Mouse (Mus musculus) hindbrain, embryonic 13.5 days (tissue): ENCODE data around the gene Dab2ip. TPM values are rescaled to one million over a fixed set of nuclear protein-coding genes. Genes with fewer than 3 reads are reported as not detected.

Experiments
- ATAC-seq: fragments of 200-750 bp; cut with Nextera tagmentation; 2 replicates; pipeline ENCODE4 v1.8.0; 2017; ENCODE audit warnings: moderate TSS enrichment; ENCODE audit not compliant: low FRiP score
- H3K27ac ChIP-seq: fragments of 300-500 bp; sonication (generic); 2 replicates; pipeline ENCODE4 v1.5.1; 2015; ENCODE audit warnings: inconsistent platforms, mild to moderate bottlenecking, moderate library complexity
- H3K27me3 ChIP-seq: fragments of 300-500 bp; sonication (generic); 2 replicates; pipeline ENCODE4 v1.6.1; 2015; ENCODE audit warnings: mild to moderate bottlenecking, inconsistent platforms
- H3K36me3 ChIP-seq: fragments of 300-500 bp; sonication (generic); 2 replicates; pipeline ENCODE4 v1.6.1; 2015; ENCODE audit warnings: mild to moderate bottlenecking, inconsistent platforms
- H3K4me1 ChIP-seq: fragments of 300-500 bp; sonication (generic); replicated peaks from 2 replicates; pipeline ENCODE4 v1.6.1; 2015; ENCODE audit warnings: inconsistent platforms
- H3K4me2 ChIP-seq: fragments of 300-500 bp; sonication (generic); 2 replicates; pipeline ENCODE4 v1.6.1; 2015; ENCODE audit warnings: inconsistent platforms, mild to moderate bottlenecking, moderate library complexity
- H3K4me3 ChIP-seq: fragments of 300-500 bp; sonication (generic); 2 replicates; pipeline ENCODE4 v1.5.1; 2015; ENCODE audit warnings: mild to moderate bottlenecking, inconsistent platforms
- H3K9ac ChIP-seq: fragments of 300-500 bp; sonication (generic); 2 replicates; pipeline ENCODE4 v1.6.1; 2015; ENCODE audit warnings: mild to moderate bottlenecking, inconsistent platforms
- H3K9me3 ChIP-seq: fragments of 300-500 bp; sonication (generic); 2 replicates; pipeline ENCODE4 v1.6.1; 2016; ENCODE audit warnings: inconsistent platforms
- WGBS: fragments of 180-500 bp; shearing (Covaris S2); methylation state at CpG from one replicate; pipeline ENCODE4 v1.1.7; 2015; 5-methylcytosine and 5-hydroxymethylcytosine counted together
- polyA plus RNA-seq: library from polyadenylated mRNA; unstranded; fragments of >200 nt; fragmentation: Nextera tagmentation; extraction: Ambion mirVana; gene quantifications from 2 replicates; pipeline ENCODE4 v1.2.1, GENCODE M21; 2015

Dab2ip gene
- polyA plus RNA-seq, 1 experiment from 2014 or later: 38.8 TPM

DNA sequence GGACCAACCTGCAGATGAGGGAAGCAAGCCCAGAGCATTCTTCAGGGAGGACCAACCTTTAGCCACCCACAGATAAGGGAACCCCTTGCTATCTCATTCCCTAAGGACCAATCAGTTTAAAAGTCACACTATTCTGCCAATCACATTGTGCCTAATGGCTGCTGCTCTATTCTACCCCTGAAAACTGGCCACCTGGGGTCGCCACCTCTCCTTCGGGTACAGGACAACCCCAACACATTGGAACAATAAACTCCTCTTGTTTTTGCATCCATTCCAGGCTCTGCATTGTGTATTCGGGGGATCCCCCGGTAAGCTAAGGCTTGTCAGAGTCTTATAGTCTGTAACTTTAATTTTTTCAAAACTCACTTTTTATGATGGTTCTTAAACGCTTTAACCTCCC, 203.4 kb downstream of the Dab2ip start:
- no peaks in the 10 kb centered on the region for H3K9me3 ChIP-seq
- no peak overlapping the region for H3K4me3 ChIP-seq
- 0 out of 2 replicates have a peak, but pooled peaks cover 4% of the 10 kb centered on the region for H3K27me3 ChIP-seq
- no peak overlapping the region for H3K9ac ChIP-seq
- no peak for ATAC-seq
- H3K27ac ChIP-seq: peak overlapping the region; percentile 52; the same call in 1 of the 2 replicates
- 81% methylated on average over 5 of the region's 5 CpGs for WGBS
- no peak overlapping the region for H3K4me2 ChIP-seq
- H3K4me1 ChIP-seq: peaks cover 14% of the 10 kb centered on the region
- no peaks in the 10 kb centered on the region for H3K36me3 ChIP-seq

DNA sequence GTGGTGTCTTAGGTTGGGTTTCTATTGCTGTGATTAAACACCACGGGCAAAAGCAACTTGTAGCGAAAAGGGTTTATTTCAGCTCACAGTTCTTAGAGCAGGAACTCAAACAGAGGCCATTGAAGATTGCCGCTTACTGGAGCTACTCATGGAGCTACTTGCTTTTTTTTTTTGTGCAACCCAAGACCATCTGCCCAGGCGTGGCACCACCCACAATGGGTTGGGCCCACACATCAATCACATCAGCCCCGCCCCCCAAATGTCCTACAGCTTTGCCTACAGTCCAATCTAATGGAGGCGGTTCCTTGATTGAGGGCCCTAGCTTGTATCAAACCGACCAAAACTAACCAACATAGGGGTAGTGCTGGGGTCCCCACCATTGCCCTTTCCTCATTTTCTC, 205.8 kb downstream of the Dab2ip start:
- ATAC-seq: no peak
- Histone ChIP-seq H3K9ac (no peak overlapping the region), H3K36me3 (no peaks in the 10 kb centered on the region), H3K27ac (no peak overlapping the region), H3K9me3 (no peaks in the 10 kb centered on the region), H3K4me1 (peaks cover 26% of the 10 kb centered on the region), H3K27me3 (peaks cover 4% of the 10 kb centered on the region; the same call in 1 of the 2 replicates), H3K4me2 (no peak overlapping the region), H3K4me3 (no peak overlapping the region)
- WGBS: 87% methylated on average over 7 of the region's 7 CpGs

DNA sequence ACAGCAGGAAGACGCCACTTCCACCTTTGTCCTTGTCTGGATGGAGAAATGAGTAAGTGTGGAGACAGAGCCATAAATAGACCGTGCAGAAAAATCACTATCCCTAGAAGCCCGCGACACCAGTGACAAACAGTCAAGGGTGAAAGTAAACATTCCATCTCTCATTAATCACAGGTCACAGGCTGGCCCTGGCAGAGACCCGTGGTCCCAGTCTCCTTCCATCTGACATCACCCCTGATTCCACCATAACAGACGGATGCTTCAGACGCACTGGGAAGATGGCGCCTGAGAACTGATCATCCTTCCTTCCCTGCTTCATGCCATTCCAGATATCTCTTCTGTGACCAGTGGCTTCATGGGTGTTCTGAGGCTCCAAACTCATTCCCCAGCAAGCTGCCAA, 206.3 kb downstream of the Dab2ip start:
- H3K27ac ChIP-seq: no peak overlapping the region
- no peak overlapping the region for H3K9ac ChIP-seq
- no peaks in the 10 kb centered on the region for H3K9me3 ChIP-seq
- ATAC-seq: no peak
- no peaks in the 10 kb centered on the region for H3K36me3 ChIP-seq
- no peak overlapping the region for H3K4me2 ChIP-seq
- no peak overlapping the region for H3K4me3 ChIP-seq
- H3K27me3 ChIP-seq: peaks cover 7% of the 10 kb centered on the region; the same call in 1 of the 2 replicates
- 73% methylated on average over 8 of the region's 8 CpGs for WGBS
- H3K4me1 ChIP-seq: peaks cover 29% of the 10 kb centered on the region

DNA sequence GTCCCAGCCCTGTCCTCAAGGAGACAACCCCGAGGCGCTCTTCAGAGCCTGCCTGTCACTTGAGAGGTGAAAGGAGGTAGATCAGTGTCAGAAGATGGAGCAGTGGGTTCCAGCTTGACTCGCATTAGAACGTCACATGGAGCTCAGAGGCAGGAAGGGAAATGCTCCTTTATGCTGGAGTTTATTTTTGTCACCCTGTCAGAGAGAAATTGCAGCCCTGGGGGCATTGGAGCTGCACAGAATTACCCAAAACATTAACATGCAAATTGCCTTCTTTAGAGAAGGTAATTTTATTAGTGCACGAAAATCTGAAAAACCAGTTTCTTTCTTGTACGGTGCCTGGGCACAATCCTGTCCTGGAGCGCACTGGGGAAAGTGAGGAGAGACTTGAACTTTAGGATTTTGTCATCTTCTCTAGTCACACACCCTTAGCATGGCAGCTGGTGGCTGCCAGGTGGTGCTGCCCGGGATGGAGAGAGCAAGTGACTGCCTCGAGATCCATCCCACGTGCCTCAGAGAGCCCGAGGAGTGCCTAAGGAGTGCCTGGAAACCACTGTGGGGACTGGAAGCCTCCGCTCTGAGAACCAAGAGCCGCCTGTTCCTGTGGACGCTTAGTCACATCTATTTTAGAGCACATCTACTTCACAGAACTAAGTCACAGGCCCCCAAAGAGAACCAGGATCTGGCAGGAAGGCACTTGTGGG, 209.9 kb downstream of the Dab2ip start:
- ATAC-seq: peak; percentile 9; the same call in 1 of the 2 replicates
- peak overlapping the region; percentile 58 for H3K27ac ChIP-seq
- WGBS: 31% methylated on average over 14 of the region's 14 CpGs
- H3K36me3 ChIP-seq: no peaks in the 10 kb centered on the region
- peaks cover 19% of the 10 kb centered on the region for H3K4me1 ChIP-seq
- H3K27me3 ChIP-seq: peaks cover 7% of the 10 kb centered on the region; the same call in 1 of the 2 replicates
- no peak overlapping the region for H3K9ac ChIP-seq
- H3K9me3 ChIP-seq: no peaks in the 10 kb centered on the region
- H3K4me2 ChIP-seq: no peak overlapping the region
- H3K4me3 ChIP-seq: no peak overlapping the region

DNA sequence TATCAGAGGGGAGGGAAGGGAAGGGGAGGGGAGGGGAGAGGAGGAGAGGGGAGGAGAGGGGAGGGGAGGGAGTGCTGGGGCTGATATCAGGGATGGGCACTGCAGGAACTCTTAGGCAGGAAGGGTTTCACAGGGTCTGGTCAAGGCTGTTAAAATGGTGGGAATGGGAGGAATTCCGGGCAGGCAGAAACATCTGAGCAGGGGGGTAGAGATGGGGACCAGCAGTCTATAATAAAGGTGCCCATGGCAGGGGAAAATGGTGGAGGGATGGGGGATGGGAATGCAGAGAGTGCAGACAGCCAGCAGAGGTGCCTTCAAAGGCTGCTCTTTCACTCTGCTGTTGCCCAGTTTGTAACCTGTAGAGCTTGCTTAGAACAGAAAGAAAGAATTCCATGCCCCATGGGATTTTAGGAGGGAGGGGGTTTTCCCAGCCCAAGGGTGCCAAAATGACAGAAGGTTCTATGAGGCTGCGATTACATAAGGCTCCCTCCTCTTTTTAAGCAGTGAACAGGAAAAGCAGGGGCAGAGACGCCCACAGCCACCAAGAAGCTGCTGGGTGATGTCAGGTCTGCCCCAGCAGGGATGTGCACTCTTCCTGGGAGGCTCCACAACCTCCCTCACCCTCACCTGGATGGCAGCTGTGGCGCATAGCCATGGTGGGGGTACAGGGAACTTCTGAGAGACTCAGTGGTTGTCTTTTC, 210.6 kb downstream of the Dab2ip start:
- peaks cover 7% of the 10 kb centered on the region; the same call in 1 of the 2 replicates for H3K27me3 ChIP-seq
- H3K4me3 ChIP-seq: no peak overlapping the region
- WGBS: 36% methylated on average over 4 of the region's 4 CpGs
- H3K4me2 ChIP-seq: no peak overlapping the region
- peak; percentile 41; the same call in 1 of the 2 replicates for ATAC-seq
- H3K36me3 ChIP-seq: no peaks in the 10 kb centered on the region
- H3K4me1 ChIP-seq: peaks cover 19% of the 10 kb centered on the region
- H3K27ac ChIP-seq: 0 out of 2 replicates have a peak overlapping the region, but pooled peaks have one; percentile 58
- no peaks in the 10 kb centered on the region for H3K9me3 ChIP-seq
- H3K9ac ChIP-seq: no peak overlapping the region

DNA sequence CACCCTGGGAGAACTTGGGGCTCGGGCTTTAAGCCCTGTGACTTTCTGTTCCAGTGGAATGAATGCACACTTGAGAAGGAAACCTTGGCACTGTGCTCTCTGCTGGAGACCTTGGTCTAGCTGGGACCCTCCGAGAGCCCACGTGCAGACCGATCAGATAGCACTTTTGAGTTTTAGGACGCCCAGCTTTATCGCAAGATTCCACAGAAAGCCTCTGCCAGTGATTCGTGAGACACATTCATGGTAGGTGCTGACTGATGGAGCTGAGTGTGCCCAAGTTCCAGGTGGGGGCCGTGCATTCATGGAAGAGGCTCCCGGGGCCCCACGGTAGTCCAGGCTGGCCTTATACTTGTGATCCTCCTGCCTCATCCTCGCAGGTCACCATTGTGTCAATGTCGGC, 211.3 kb downstream of the Dab2ip start:
- Histone ChIP-seq H3K27me3 (peaks cover 7% of the 10 kb centered on the region; the same call in 1 of the 2 replicates), H3K4me1 (peaks cover 19% of the 10 kb centered on the region), H3K27ac (no peak overlapping the region), H3K4me3 (no peak overlapping the region), H3K9ac (no peak overlapping the region), H3K4me2 (no peak overlapping the region), H3K9me3 (no peaks in the 10 kb centered on the region), H3K36me3 (no peaks in the 10 kb centered on the region)
- WGBS: 89% methylated on average over 12 of the region's 12 CpGs
- no peak for ATAC-seq

DNA sequence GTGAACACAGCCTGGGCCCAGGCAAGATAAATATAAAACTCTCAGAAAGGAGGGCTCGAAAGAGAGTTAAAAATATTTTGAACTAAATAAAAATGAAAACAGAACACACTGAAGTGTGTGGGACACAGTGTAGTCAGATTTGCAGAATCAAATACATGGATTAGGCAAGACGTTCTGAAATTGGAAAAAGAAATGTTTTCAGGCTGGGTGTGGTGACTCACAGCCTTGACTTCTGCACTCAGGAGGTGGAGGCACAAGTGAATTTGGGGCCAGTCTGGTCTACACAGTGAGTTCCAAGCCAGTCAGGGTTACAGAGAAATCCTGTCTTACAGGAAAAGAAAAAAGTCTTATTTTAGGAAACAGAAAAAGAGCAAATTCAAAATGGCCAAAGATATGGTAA, 212.5 kb downstream of the Dab2ip start:
- no peak for ATAC-seq
- WGBS: 86% methylated on average over 2 of the region's 2 CpGs
- H3K27ac ChIP-seq: no peak overlapping the region
- H3K27me3 ChIP-seq: peaks cover 3% of the 10 kb centered on the region; the same call in 1 of the 2 replicates
- no peak overlapping the region for H3K9ac ChIP-seq
- H3K4me2 ChIP-seq: no peak overlapping the region
- H3K4me1 ChIP-seq: peaks cover 20% of the 10 kb centered on the region
- H3K9me3 ChIP-seq: no peaks in the 10 kb centered on the region
- no peak overlapping the region for H3K4me3 ChIP-seq
- no peaks in the 10 kb centered on the region for H3K36me3 ChIP-seq

DNA sequence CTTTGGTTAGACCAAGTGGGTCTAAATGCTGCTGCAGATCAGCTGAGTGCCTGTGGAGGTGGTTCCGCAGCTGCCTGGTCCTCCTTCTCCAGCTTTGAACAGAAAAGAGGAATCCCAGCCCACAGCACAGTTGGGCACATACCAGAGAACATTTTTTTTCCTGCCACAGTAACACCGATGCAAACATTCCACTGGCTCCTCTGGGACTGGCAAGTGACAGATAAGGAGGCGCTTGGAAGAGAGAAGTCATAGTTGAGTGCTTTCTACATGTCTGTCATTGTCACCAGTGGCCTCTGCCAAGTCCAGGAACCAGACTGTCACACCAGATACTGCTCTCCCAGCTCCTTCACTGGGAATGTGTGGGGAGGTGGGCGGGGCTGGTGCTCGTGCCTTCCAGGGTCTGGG, 217.6 kb downstream of the Dab2ip start:
- no peak overlapping the region for H3K4me2 ChIP-seq
- H3K9me3 ChIP-seq: no peaks in the 10 kb centered on the region
- no peak overlapping the region for H3K9ac ChIP-seq
- no peaks in the 10 kb centered on the region for H3K27me3 ChIP-seq
- no peaks in the 10 kb centered on the region for H3K36me3 ChIP-seq
- ATAC-seq: no peak
- H3K4me1 ChIP-seq: peaks cover 8% of the 10 kb centered on the region; the same call in 1 of the 2 replicates
- H3K27ac ChIP-seq: no peak overlapping the region
- no peak overlapping the region for H3K4me3 ChIP-seq
- WGBS: 47% methylated on average over 5 of the region's 5 CpGs

DNA sequence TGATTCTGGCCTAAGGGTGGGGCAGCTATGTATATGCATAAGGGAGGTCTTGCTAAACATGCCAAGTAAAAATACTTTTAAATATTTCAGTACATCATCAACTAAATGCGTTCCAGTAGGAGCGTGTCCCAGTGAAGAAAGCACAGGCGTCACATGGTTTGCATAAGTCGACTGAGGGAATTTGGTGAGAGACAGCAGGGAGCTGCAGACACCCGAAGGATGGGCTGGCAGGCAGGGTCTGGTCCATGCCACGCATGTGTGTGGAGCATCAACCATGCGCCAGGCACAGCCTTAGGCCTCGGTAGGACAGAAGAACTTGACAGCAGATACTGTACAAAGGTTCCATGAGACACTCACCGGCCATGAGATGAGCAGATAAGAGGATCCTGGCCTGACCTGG, 218.9 kb downstream of the Dab2ip start:
- H3K27ac ChIP-seq: no peak overlapping the region
- WGBS: 89% methylated on average over 9 of the region's 9 CpGs
- no peaks in the 10 kb centered on the region for H3K9me3 ChIP-seq
- H3K4me3 ChIP-seq: no peak overlapping the region
- no peak for ATAC-seq
- H3K27me3 ChIP-seq: no peaks in the 10 kb centered on the region
- H3K4me1 ChIP-seq: peaks cover 13% of the 10 kb centered on the region
- no peaks in the 10 kb centered on the region for H3K36me3 ChIP-seq
- H3K9ac ChIP-seq: no peak overlapping the region
- no peak overlapping the region for H3K4me2 ChIP-seq

DNA sequence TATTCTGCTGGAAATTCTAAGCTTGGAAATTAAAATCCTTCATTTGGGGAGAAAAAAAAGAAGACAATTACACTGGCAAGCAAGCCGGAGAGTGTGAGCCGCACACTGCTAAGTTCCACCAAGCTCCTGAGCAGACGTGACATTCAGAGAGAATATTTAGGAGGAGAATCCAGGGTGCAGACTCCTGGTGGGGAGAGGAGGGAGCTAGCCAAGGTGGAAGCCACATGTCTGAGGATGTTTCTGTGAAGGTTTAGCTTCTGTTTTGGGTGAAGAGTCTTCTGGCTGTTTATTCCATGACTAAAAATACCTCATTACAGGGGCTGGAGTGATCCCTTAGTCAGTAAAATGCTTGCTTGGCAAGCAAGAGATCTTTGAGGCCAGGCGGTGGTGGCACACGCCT, 221.2 kb downstream of the Dab2ip start:
- ATAC-seq: no peak
- 91% methylated on average over 5 of the region's 5 CpGs for WGBS
- H3K27me3 ChIP-seq: no peaks in the 10 kb centered on the region

More for the DNA sequence above, 221.2 kb downstream of the Dab2ip start:
- Histone ChIP-seq H3K27ac (no peak overlapping the region), H3K36me3 (no peaks in the 10 kb centered on the region), H3K4me1 (peaks cover 18% of the 10 kb centered on the region), H3K4me2 (no peak overlapping the region), H3K4me3 (no peak overlapping the region), H3K9ac (no peak overlapping the region), H3K9me3 (no peaks in the 10 kb centered on the region)
